Mouse (Mus musculus) stomach, embryonic 14.5 days (tissue): ENCODE results near the gene Stk39. TPM values are rescaled to one million over a fixed set of nuclear protein-coding genes. Genes with fewer than 3 reads are reported as not detected.

Source experiments
- ATAC-seq: fragments of 200-750 bp; cut with Nextera tagmentation; 2 replicates; pipeline ENCODE4 v1.8.0; 2017; ENCODE audit warnings: low read depth, moderate TSS enrichment; ENCODE audit not compliant: insufficient number of reproducible peaks, insufficient read depth, low FRiP score
- H3K27ac ChIP-seq: fragments of 300-500 bp; sonication (generic); 2 replicates; pipeline ENCODE4 v1.5.1; 2014; ENCODE audit warnings: mild to moderate bottlenecking, low read length, moderate library complexity, mixed read lengths
- H3K27me3 ChIP-seq: fragments of 300-500 bp; sonication (generic); 2 replicates; pipeline ENCODE4 v1.6.1; 2014; ENCODE audit warnings: low read length, control low read depth, mixed read lengths; ENCODE audit not compliant: control insufficient read depth, insufficient read depth
- H3K36me3 ChIP-seq: fragments of 300-500 bp; sonication (generic); 2 replicates; pipeline ENCODE4 v1.6.1; 2014; ENCODE audit warnings: mild to moderate bottlenecking, control low read depth, low read length, moderate library complexity, mixed read lengths; ENCODE audit not compliant: control insufficient read depth, insufficient read depth
- H3K4me1 ChIP-seq: fragments of 300-500 bp; sonication (generic); 2 replicates; pipeline ENCODE4 v1.6.1; 2014; ENCODE audit warnings: low read length, control low read depth, mixed read lengths; ENCODE audit not compliant: control insufficient read depth, insufficient read depth
- H3K4me2 ChIP-seq: fragments of 300-500 bp; sonication (generic); replicated peaks from 2 replicates; pipeline ENCODE4 v1.6.1; 2014; ENCODE audit warnings: low read depth, low read length, control low read depth
- H3K4me3 ChIP-seq: fragments of 300-500 bp; sonication (generic); 2 replicates; pipeline ENCODE4 v1.5.1; 2014; ENCODE audit warnings: low read depth, low read length, control low read depth
- H3K9ac ChIP-seq: fragments of 300-500 bp; sonication (generic); replicated peaks from 2 replicates; pipeline ENCODE4 v1.6.1; 2014; ENCODE audit warnings: low read depth, mild to moderate bottlenecking, control low read depth, low read length, moderate library complexity, mixed read lengths
- H3K9me3 ChIP-seq: fragments of 300-500 bp; sonication (generic); 2 replicates; pipeline ENCODE4 v1.6.1; 2016; ENCODE audit warnings: low read depth, low read length, control low read depth; ENCODE audit not compliant: control insufficient read depth
- WGBS: fragments of 180-500 bp; shearing (Covaris S2); extraction: QIAGEN DNeasy Blood & Tissue Kit; methylation state at CpG from one replicate; pipeline ENCODE4 v1.1.7; 2014; 5-methylcytosine and 5-hydroxymethylcytosine counted together
- polyA plus RNA-seq: library from polyadenylated mRNA; unstranded; fragments of >200 nt; fragmentation: Nextera tagmentation; extraction: Ambion mirVana; gene quantifications from 2 replicates; pipeline ENCODE4 v1.2.1, GENCODE M21; 2014

Gene Stk39
- polyA plus RNA-seq, 1 experiment from 2014 or later: 20.1 TPM

DNA sequence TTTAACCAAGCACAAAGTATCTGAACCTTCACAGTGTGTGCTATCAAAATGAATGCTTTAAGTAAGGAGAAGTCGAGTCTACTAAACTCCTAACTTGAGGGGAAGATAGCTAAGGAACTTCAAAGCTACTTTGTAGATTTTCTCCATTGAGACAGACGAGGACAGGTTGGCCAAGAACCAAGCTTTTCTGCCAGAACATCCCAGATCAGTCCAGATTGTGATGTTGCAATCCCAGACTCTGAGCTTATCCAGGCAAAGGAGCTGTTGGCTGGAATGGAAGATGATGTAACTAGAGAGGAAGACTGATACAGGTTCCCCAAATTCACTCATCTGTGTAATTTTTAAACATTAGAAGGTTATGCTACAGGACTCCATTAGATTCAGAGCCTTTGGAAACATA, 187.7 kb downstream of the Stk39 start:
- 54% methylated on average over 2 of the region's 2 CpGs for WGBS
- H3K27ac ChIP-seq: no peak overlapping the region
- ATAC-seq: no peak

DNA sequence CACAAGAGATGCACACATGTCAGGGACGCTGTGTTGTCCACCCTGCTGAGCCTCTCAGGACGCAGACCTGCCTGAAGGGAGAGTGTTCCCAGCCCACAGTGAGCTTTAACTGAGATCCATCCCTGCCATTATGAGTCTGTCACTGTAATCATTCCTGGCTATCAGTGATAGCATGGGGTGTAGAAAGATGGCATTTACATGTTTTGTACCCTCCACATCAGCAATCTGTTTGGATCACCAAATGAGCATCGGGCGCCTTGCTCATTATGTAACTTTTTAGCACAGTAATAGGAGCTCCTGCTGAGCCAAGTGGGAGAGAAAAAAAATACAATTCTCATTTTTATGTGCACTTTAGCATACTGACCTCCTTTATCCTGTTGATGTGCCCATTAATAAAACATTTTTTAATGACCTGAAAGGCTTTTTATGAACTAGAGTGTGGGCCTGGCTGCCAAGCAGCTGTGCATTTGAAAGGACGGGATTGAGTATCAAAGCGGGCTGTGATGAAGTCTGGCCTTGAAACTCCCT, 189.0 kb downstream of the Stk39 start:
- ATAC-seq: no peak
- Histone ChIP-seq H3K9ac (no peak overlapping the region), H3K27ac (no peak overlapping the region), H3K36me3 (no peaks in the 10 kb centered on the region; the same call in 1 of the 2 replicates), H3K4me3 (no peak overlapping the region), H3K4me1 (no peaks in the 10 kb centered on the region), H3K9me3 (peaks cover 3% of the 10 kb centered on the region; the same call in 1 of the 2 replicates), H3K4me2 (no peak overlapping the region), H3K27me3 (no peaks in the 10 kb centered on the region)
- 89% methylated on average over 6 of the region's 6 CpGs for WGBS

More for the DNA sequence above, 187.7 kb downstream of the Stk39 start:
- peaks cover 3% of the 10 kb centered on the region; the same call in 1 of the 2 replicates for H3K9me3 ChIP-seq
- no peaks in the 10 kb centered on the region for H3K27me3 ChIP-seq
- no peak overlapping the region for H3K4me2 ChIP-seq
- no peaks in the 10 kb centered on the region; the same call in 1 of the 2 replicates for H3K36me3 ChIP-seq
- H3K4me1 ChIP-seq: no peaks in the 10 kb centered on the region
- H3K9ac ChIP-seq: no peak overlapping the region
- H3K4me3 ChIP-seq: no peak overlapping the region

DNA sequence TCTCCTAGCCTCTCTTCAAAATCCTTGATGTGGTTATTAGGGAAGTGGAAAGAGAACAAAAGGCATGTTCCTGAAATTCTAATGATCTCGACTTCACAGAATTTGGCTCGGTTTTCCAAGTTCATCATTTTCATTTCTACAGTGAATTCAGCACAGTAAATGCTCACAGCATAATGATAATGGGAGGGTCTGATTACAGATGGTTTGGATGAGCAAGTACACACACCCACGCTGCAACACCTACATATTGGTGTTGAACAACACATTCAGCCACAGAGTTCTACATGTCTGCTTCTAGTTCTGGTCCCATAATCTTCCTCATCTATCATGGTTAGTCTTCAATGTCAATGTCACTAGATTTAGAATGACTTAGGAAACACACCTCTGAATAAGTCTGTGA, 190.5 kb downstream of the Stk39 start:
- Histone ChIP-seq H3K9ac (no peak overlapping the region), H3K36me3 (no peaks in the 10 kb centered on the region; the same call in 1 of the 2 replicates), H3K27me3 (no peaks in the 10 kb centered on the region), H3K4me3 (no peak overlapping the region), H3K27ac (no peak overlapping the region), H3K9me3 (peaks cover 3% of the 10 kb centered on the region; the same call in 1 of the 2 replicates), H3K4me2 (no peak overlapping the region), H3K4me1 (no peaks in the 10 kb centered on the region)
- WGBS: 96% methylated on average over 3 of the region's 3 CpGs
- no peak for ATAC-seq

DNA sequence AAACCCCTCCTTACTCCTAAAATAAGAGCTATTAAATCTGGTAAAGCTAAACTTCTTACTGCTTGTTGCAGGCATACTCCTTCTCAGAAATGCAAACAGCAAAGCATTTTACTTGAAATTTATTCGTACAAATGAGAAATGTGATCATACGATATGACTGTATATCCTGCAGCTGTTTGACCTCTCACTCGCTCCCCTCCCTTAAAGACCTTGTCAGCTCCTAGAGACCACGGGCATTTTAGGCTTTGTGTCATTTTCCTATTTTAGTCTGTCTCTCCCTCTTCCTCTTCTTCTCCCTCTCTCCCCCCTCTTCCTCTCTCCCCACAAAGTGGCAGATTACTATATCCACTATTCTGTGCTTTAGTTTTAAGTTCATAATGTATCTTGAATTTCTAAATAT, 200.8 kb downstream of the Stk39 start:
- no peak overlapping the region for H3K27ac ChIP-seq
- H3K9ac ChIP-seq: no peak overlapping the region
- WGBS: 37% methylated on average over 4 of the region's 4 CpGs
- H3K4me1 ChIP-seq: no peaks in the 10 kb centered on the region
- no peaks in the 10 kb centered on the region for H3K9me3 ChIP-seq
- H3K4me2 ChIP-seq: no peak overlapping the region
- H3K27me3 ChIP-seq: no peaks in the 10 kb centered on the region
- 0 out of 2 replicates have a peak, but pooled peaks cover 2% of the 10 kb centered on the region for H3K36me3 ChIP-seq
- no peak overlapping the region for H3K4me3 ChIP-seq
- no peak for ATAC-seq

DNA sequence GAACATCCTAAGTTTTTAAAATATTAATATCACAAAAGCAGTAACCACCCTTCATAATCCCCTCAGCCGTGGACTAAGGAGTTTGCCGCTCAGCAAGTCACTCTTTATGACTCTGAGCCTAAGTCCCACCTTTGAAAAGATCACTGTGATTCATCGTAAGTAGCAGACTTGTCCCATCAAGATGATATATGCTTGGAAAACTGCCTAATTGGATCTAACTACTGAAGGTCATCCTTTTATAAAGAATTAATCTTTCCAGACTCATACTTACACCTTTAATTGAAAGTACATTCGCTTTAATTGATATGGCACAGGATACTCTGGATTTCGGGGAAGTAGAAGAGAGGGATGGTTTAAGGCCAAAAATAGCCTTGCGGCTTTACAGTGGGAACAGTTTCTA, 201.2 kb downstream of the Stk39 start:
- Histone ChIP-seq H3K4me1 (no peaks in the 10 kb centered on the region), H3K4me3 (no peak overlapping the region), H3K36me3 (0 out of 2 replicates have a peak, but pooled peaks cover 2% of the 10 kb centered on the region), H3K27ac (no peak overlapping the region), H3K27me3 (no peaks in the 10 kb centered on the region), H3K4me2 (no peak overlapping the region), H3K9me3 (no peaks in the 10 kb centered on the region), H3K9ac (no peak overlapping the region)
- ATAC-seq: no peak
- WGBS: 65% methylated on average over 6 of the region's 6 CpGs

DNA sequence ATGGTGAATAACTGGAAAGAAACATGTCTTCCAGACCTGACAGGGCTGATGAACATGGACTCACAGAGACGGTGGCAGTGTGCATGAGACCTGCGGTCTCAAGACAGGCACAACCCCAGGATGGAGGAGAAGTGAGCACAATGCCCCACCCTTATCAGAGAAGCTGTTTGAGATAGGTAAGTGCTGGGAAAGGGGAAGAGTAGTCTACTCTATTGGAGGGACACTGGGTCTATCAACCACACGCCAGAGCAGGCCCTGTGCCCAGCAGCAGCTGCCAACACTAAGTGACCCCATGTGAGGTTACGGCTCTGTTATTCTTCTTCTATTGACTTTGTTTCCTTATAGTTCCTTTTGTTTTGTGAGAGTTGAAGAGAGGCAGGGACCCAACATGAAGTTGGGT, 202.4 kb downstream of the Stk39 start:
- Histone ChIP-seq H3K36me3 (0 out of 2 replicates have a peak, but pooled peaks cover 2% of the 10 kb centered on the region), H3K9ac (no peak overlapping the region), H3K4me1 (no peaks in the 10 kb centered on the region), H3K4me3 (no peak overlapping the region), H3K9me3 (no peaks in the 10 kb centered on the region), H3K27me3 (no peaks in the 10 kb centered on the region), H3K4me2 (no peak overlapping the region), H3K27ac (no peak overlapping the region)
- ATAC-seq: no peak
- 84% methylated on average over 4 of the region's 4 CpGs for WGBS

DNA sequence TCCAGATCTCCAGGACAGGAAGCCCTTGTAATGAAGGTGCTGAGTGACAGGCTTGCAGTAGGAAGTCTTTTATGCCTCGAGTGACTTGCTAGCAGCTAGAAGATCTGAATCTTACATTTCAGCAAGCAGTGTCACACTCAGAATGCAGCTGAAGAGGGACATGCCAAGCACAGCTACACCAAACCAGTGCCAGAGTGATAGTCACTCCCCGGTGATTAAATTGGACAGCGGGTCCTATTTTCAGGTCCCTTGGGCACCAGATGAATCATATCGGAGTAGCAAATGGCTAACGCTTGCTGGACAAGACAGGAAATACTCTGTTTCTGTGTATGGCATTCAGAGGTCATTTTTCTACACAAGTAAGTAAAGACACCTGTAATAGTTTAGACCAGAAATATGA, 207.2 kb downstream of the Stk39 start:
- no peaks in the 10 kb centered on the region; the same call in 1 of the 2 replicates for H3K36me3 ChIP-seq
- H3K27ac ChIP-seq: no peak overlapping the region
- H3K9ac ChIP-seq: no peak overlapping the region
- no peaks in the 10 kb centered on the region for H3K9me3 ChIP-seq
- no peak overlapping the region for H3K4me3 ChIP-seq
- H3K27me3 ChIP-seq: no peaks in the 10 kb centered on the region
- H3K4me1 ChIP-seq: no peaks in the 10 kb centered on the region
- no peak overlapping the region for H3K4me2 ChIP-seq
- 81% methylated on average over 5 of the region's 5 CpGs for WGBS
- no peak for ATAC-seq

DNA sequence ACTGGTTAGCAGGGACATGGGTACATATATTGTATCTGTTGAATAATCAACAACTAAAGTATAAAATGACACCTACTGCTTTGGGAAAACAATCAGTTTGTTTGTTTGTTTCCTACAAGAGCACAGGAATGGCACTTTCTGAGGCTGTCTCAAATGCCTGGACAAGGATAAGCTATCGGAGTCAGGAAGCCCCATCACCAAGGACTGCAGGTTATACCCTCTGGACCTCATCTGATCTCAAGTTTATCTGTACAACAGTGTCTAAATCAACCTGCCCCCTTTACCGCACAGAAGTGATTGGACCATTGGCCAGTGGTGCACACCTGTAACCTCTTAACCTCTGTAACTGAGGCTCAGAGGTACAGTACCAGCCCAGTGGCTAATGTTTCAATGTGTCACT, 211.2 kb downstream of the Stk39 start:
- ATAC-seq: no peak
- H3K27ac ChIP-seq: no peak overlapping the region
- WGBS: 94% methylated on average over 2 of the region's 2 CpGs
- no peak overlapping the region for H3K4me3 ChIP-seq
- no peaks in the 10 kb centered on the region; the same call in 1 of the 2 replicates for H3K36me3 ChIP-seq
- H3K4me1 ChIP-seq: no peaks in the 10 kb centered on the region
- no peaks in the 10 kb centered on the region for H3K27me3 ChIP-seq
- H3K9me3 ChIP-seq: no peaks in the 10 kb centered on the region
- no peak overlapping the region for H3K4me2 ChIP-seq
- H3K9ac ChIP-seq: no peak overlapping the region

DNA sequence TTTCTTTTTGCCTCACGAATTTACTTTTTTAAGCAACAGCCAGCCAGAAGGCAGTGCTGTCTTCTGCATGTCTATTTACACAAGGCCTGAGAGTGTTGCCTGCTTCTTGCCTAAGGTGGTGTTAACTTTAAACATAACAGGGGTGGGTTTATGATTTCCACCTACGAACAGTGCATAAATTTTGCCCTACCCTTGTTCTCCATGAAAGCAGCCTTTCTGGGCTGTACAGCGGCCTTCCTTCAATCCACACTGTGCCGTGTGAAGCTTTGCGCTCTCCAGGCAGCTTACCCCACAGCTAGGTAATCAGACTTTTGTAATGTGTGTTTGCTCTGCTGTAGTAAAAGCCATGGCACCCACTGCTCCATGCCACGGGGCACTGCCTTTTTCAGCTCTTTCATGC, 214.5 kb downstream of the Stk39 start:
- 49% methylated on average over 6 of the region's 6 CpGs for WGBS
- Histone ChIP-seq H3K9me3 (no peaks in the 10 kb centered on the region), H3K9ac (no peak overlapping the region), H3K4me3 (no peak overlapping the region), H3K4me2 (no peak overlapping the region), H3K27me3 (no peaks in the 10 kb centered on the region), H3K27ac (no peak overlapping the region), H3K4me1 (no peaks in the 10 kb centered on the region), H3K36me3 (no peaks in the 10 kb centered on the region)
- ATAC-seq: no peak
